Mouse (Mus musculus) cortical plate, adult 2 months (tissue): ENCODE results near the gene Zc3h7a. TPM values are rescaled to one million over a fixed set of nuclear protein-coding genes. Genes with fewer than 3 reads are reported as not detected.
A peak's percentile ranks its signal among the peaks of the same experiment; 100 is the strongest.

ENCODE experiments used
- H3K27ac ChIP-seq: fragments of 200-500 bp; 2 replicates; pipeline ENCODE4 v1.5.1; 2012; ENCODE audit warnings: low read length, control low read depth, inconsistent platforms; ENCODE audit not compliant: insufficient read depth
- H3K4me1 ChIP-seq: fragments of 200-500 bp; 2 replicates; pipeline ENCODE4 v1.6.1; 2011; ENCODE audit warnings: low read length; ENCODE audit not compliant: control insufficient read depth, insufficient read depth
- H3K4me3 ChIP-seq: fragments of 200-500 bp; 2 replicates; pipeline ENCODE4 v1.5.1; 2011; ENCODE audit warnings: mild to moderate bottlenecking, low read length, control low read depth; ENCODE audit not compliant: insufficient read depth
- CTCF ChIP-seq: fragments of 200-500 bp; IDR thresholded peaks from 2 replicates; pipeline ENCODE4 v1.5.1; 2011; ENCODE audit warnings: mild to moderate bottlenecking, control low read depth, low read length; ENCODE audit not compliant: insufficient read depth; ENCODE audit errors: extremely low read depth
- POLR2A ChIP-seq: fragments of 200-500 bp; IDR thresholded peaks from 2 replicates; pipeline ENCODE4 v1.6.1; 2011; ENCODE audit warnings: mild to moderate bottlenecking, low read length, control low read depth; ENCODE audit not compliant: insufficient read depth; ENCODE audit errors: extremely low read depth
- polyA plus RNA-seq: library from polyadenylated mRNA; depleted of rRNA; stranded (reverse); fragments of >200 nt; gene quantifications from 2 replicates; pipeline ENCODE4 v1.2.3, GENCODE M21; 2012

The Zc3h7a gene
- polyA plus RNA-seq, 1 experiment, result 77.7 TPM

DNA sequence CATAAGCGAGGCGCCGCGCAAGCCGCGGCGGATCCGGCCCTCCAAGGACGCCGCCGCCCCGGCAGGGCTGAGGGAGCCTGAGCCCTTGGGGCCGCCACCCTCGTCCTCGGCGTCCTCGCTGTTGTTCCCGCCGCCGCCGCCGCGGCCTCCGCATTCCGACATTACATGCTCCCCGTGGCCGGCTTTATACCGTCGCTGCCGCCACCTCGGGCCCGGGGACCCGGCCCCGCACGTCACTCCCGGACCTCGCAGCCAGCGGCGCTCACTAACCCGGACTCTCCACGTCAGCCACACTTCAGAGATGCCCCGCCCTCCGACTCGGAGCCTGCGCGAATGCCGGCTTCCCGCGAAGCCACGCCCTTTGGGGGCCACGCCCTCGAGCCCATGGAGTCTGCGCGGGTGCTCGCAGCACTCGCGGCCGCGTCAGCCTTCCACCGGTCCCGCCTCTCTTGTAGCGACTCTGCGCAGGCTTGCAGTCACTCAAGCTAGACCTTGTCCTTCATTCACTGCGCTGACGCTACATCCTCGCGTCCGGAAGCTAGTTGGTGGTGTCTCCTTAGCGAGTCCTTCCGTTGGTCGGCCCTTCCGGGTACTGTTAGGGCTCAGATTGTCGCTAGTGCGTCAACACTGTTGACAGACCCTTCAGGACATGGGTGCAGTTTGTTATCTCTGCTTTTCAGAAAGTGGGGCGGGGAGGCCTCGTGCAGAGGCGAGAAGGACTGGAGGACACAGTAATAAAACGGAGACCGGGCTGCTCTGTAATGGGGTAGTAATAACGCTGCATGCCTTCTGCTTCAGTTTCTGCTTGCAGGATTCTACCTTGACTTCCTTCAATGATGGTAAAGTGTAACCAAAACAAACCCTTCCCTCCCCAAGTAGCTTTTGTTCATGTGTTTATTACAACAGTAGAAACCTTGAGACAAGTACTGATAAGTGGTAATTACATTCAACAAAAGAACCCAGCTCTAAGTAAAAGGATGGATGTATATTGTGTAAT lies 41.5 kb downstream of the Zc3h7a start, which contains the start of gene Txndc11:
Gene Txndc11, minus strand, starts transcription at position 303 of the 997 bp plus-strand sequence.
- Histone ChIP-seq H3K4me3 (peak within 1 kb of the TSS; percentile 51), H3K4me1 (peaks cover 3% of the 10 kb centered on the region; the same call in 1 of the 2 replicates), H3K27ac (peak within 1 kb of the TSS; percentile 64)
- TF ChIP-seq CTCF (no peak), POLR2A (peak; percentile 97)

DNA sequence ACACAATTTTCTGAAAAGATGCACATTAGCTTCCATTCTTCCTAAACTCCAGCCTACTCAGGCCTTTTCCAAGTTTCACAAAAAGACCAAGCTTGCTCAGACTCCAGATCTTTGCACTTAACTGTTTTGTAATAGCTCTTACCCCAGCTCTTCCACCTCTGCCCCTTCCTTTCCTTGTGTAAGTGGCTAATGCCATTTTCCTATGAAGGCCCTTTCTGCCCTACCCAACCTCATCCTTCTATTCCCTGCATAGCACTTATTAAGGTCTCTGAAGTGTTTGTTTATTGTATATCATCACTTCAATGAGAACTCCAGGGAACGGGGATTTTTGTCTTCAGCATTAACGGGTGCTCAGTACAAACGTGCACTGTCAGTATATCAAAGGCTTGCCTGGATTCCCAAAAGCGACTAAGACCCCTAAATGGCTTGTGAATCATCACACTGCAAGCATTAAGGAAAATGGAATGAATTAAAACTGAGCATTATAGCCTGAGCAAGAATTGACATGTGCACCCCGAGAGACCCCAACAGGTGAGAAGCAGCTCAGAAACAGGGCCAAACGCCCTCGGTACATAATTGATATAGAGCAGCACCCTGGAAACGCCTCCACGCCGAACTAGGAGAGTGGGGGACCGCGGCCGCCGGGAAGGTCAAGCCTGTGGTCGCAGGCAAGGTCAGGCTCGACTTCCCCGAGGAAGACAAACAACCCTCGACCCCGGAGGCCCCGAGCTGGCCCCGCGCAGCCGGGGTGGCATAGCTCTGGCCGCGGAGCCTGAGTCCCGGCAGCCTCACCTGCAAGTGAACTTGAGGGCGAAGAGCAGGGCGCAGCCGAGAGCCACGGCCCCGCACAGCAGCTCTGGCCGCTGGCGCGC lies 42.5 kb downstream of the Zc3h7a start:
- Histone ChIP-seq H3K4me3 (peak overlapping the region; percentile 51), H3K27ac (peak overlapping the region; percentile 53), H3K4me1 (peaks cover 3% of the 10 kb centered on the region; the same call in 1 of the 2 replicates)
- TF ChIP-seq POLR2A (no peak), CTCF (no peak)

DNA sequence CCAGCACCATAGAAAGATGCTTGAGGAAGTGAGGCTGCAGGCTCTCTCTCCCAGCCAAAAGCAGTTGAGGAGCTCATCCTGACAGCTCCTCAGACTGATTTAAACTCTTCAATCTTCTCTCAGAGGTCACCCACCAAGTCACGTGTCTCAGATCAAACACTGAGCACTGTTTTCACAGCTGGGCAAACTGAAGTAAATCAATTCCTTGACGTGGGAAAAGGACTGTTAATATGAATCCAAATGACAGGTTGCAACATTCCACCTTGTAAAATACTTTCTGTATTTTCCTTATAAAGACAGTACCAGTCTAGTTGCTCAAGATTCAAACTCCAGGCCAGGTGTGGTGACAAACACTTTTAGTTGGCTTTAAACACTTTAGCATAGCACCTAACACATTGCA lies 43.4 kb downstream of the Zc3h7a start:
- peak overlapping the region; percentile 51; the same call in 1 of the 2 replicates for H3K4me3 ChIP-seq
- H3K4me1 ChIP-seq, result peaks cover 3% of the 10 kb centered on the region; the same call in 1 of the 2 replicates
- TF ChIP-seq CTCF (no peak), POLR2A (no peak)
- H3K27ac ChIP-seq, result no peak overlapping the region

DNA sequence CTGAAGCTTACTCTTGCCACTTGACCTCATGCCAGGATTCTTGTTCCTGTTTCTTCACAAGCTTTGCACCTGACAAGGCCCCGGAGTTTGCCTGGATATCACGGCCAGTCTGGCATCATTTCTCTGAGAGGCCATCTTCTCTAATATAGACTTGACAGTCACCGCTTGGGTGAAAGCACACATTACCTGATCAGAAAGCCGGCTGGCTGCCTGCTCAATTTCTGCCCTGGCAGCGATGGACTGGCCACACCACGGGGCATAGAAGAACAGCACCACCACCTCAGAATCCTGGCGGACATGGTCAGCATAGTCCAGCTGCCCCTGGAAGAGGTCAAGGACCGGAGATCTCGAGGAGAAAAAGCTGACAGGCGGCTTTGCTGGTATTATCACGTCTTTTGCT lies 47.9 kb downstream of the Zc3h7a start:
- Histone ChIP-seq H3K4me3 (no peak overlapping the region), H3K4me1 (peaks cover 3% of the 10 kb centered on the region; the same call in 1 of the 2 replicates), H3K27ac (no peak overlapping the region)
- no peak for TF ChIP-seq POLR2A
- TF ChIP-seq CTCF, result no peak

DNA sequence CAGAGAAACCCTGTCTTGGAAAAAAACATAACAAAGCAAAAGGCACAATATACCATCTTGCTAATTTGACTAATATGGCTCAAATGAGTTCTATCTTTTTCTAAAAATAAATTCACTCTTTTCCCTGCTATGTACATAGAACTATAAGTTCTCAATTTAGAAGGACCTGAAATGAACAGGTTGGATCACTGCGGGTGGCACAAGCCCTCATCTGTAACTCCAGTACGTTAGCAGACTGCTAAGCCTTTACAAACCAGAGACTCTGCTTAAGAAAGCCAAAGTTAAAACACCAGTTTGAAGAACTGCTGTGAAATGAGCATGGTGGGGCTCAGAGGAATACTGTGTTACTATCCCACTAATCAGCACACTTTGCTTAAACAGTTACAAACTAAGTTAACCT lies 50.8 kb downstream of the Zc3h7a start:
- no peaks in the 10 kb centered on the region; the same call in 1 of the 2 replicates for H3K4me1 ChIP-seq
- H3K27ac ChIP-seq, result no peak overlapping the region
- no peak overlapping the region for H3K4me3 ChIP-seq
- TF ChIP-seq CTCF (no peak), POLR2A (no peak)

DNA sequence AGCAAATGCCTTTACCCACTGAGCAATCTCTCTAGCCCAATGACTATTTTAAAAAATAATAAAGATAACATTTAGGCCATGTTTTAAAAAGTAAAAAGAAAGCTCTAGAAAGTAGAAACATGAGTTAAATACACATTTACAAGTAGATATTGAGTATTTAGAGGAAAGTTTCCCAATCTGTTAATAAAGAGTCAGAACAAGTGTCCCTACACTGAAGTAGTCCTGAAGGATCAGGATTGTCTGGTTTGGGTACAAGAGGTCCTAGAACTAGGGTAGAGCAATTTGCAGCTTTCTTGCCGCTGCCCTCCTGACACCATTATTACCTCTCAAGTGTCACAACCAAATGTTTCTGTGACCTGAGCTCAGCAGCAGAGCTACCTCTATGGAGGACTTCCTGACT lies 52.1 kb downstream of the Zc3h7a start:
- Histone ChIP-seq H3K27ac (no peak overlapping the region), H3K4me3 (no peak overlapping the region), H3K4me1 (no peaks in the 10 kb centered on the region)
- no peak for TF ChIP-seq POLR2A
- no peak for TF ChIP-seq CTCF

DNA sequence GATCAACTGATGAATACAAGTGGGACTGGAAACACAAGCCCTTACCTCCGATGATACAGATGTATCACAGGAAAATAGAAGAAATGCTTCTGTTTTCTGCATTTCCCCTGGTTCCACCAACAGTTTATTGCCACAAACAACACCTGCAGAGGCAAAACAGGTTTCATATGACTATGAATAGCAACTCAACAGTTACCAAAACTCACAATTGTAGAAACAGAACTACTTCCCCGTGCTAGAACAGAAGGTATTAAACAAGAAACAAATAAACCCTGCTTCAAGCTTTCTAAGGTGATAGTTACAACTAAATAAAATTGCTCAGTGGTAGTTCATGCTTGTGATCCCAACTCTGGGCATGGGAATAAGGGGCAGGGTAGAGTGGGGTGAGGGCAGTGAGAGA lies 53.6 kb downstream of the Zc3h7a start:
- H3K4me1 ChIP-seq, result no peaks in the 10 kb centered on the region
- H3K4me3 ChIP-seq, result no peak overlapping the region
- H3K27ac ChIP-seq, result no peak overlapping the region
- no peak for TF ChIP-seq POLR2A

DNA sequence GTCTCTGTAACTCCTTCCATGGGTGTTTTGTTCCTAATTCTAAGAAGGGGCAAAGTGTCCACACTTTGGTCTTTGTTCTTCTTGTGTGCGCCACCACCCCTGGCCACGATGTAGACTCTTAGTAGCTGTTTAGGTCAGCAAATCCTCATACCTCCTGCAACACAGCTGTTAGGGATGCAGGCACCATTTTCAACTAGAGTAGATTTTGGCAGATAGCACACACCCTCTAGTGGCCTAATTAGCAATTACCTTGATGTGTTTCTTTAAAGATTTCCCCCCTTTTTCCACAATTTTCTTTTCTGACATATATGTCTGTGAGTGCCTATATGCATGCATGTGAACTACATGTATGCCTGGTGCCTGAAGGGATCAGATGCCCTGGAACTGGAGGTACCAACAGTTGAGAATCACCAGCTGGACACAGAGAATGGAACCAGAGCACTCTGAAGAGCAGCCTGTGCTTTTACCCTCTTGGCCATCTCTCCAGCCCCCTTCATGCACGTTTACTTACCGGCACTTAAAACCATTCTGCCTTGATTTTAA lies 66.9 kb downstream of the Zc3h7a start:
- Histone ChIP-seq H3K4me3 (no peak overlapping the region), H3K4me1 (peaks cover 1% of the 10 kb centered on the region; the same call in 1 of the 2 replicates), H3K27ac (no peak overlapping the region)
- TF ChIP-seq CTCF (peak; percentile 46; the same call in 1 of the 2 replicates), POLR2A (no peak)

DNA sequence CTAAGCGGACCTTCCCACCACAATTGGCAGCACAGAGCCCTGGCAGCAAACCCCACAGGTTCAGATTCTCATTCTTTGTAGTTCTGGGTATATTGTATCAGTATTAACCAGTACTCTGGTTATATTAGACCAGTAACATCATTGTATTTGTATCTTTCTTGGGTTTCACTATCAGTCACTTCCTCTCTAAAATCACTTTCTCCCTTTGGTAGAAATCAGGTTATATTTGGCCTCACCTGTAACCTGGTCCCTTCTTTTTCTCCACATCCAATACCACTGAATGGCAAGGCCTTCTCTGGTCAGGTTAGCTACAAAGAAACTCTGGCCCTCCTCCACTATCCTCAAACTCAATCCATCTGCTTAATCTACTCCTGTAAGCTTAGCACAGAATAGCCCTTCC lies 71.3 kb downstream of the Zc3h7a start:
- Histone ChIP-seq H3K4me1 (peaks cover 3% of the 10 kb centered on the region; the same call in 1 of the 2 replicates), H3K4me3 (no peak overlapping the region), H3K27ac (no peak overlapping the region)
- TF ChIP-seq CTCF (no peak), POLR2A (no peak)
